Mouse (Mus musculus) embryo, embryonic 9.5 days (tissue): ENCODE results near the gene Lamtor1.
A peak's percentile ranks its signal among the peaks of the same experiment; 100 is the strongest.

ENCODE experiments used
- DNase-seq: peaks from one replicate; pipeline ENCODE4 v3.0.0-alpha.2; 2017; ENCODE audit errors: extremely low spot score

The Lamtor1 gene

DNA sequence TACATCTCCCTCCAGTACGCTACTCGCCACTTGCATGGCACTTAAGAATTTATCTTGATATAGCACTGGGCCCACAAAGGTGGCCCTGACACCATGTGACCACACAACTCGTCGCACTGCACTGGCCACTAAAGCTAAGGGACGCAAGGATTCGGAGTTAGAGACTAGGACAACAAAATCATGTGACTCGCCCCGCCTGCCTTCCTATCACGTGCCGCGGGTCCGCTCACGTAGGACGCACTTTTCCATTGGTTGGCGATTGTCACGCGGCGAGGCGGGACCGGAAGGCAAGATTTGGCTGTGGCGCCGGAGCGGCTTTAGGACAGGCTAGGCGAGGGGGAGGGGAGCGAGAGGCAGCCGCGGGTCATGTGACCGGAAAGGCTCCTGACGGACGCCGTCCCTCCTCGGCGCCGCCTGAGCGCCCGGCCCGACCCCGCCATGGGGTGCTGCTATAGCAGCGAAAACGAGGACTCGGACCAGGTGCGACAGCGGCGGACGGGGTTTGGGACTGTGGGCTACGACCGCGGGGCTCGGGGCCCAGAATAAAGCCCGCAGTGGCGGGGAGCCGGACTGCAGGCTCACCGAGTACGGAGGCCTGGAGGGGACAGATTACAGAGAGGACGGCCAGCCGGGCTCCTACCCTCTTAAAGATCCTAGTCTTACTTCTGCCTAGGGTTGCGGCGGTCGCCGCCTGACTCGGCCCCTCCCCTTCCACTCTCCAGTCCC is at the start of gene Lamtor1:
TSS of gene Lamtor1 (plus strand) at position 344 of the 726 bp plus-strand sequence.
- peak; percentile 99 for DNase-seq

DNA sequence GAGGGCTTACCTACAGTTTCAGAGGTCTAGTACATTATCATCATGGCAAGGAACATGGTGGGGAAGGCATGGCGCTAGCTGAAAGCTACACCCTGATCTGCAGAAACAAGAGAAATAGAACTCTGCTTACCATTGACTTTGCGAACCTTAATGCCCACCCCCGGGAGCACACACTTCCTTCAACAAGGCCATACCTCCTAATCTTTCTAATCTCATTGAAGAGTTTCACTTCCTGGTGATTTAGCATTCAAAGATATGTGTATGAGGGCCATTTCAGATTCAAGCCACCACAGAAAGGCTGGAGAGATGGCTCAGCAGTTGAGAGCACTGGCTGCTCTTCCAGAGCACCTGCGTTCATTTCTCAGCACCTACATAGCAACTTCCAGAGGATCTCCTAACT is 48.6 kb upstream of the Lamtor1 start, which contains the start of gene Folr2:
TSS of gene Folr2 (minus strand) at position 101 of the 400 bp plus-strand sequence.
- no peak for DNase-seq

DNA sequence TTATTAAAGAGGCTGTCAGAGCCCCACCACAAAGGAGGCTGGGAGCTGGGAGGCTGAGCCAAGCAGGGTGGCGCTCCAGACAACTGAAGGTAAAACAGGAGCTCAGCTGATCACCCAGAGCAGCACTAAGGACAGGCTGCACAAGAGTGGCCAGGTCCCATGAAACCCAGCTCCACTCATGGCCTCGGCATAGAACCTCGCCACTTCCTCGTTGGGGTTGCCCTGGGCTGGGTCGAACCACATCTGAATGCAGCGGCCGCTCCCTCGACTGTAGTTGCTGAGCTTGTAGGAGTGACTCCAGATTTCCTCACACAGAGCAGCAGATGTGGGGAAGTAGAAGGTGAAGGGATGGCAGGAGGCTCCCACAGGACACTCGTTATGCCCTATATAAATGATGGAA is 47.3 kb upstream of the Lamtor1 start:
- DNase-seq: no peak

DNA sequence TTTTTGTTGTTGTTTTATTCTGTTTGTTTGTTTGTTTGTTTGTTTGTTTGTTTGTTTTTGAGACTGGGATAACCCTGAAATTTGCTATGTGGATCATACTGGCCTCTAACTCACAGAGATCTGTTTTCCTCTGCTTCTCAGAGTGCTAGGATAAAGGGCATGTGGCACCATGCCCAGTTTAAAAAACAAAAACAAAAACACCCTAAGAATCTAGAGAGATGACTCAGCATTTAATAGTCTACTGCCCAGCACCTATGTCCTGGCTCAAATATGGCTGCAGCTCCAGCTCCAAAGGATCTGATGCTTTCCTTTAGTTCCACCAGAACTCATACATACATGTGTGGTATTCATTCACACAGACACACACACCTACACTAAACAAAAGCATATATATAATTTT is 44.7 kb upstream of the Lamtor1 start:
- no peak for DNase-seq

DNA sequence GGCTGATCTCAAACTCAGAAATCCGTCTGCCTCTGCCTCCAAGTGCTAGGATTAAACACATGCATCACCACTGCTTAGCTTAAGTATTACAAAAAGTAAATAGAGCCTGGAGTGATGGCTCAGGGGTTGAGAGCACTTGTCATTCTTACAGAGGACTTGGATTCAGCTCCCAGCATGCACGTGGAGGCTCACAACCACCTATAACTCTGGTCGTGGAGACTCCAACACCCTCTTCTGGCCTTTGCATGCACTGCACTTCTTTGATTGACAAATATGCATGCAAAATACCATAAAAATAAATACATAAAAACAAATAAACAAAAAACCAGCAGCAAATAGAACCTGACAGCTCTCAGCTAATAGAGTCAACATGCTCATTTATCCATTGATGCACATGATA is 43.4 kb upstream of the Lamtor1 start:
- DNase-seq: no peak

DNA sequence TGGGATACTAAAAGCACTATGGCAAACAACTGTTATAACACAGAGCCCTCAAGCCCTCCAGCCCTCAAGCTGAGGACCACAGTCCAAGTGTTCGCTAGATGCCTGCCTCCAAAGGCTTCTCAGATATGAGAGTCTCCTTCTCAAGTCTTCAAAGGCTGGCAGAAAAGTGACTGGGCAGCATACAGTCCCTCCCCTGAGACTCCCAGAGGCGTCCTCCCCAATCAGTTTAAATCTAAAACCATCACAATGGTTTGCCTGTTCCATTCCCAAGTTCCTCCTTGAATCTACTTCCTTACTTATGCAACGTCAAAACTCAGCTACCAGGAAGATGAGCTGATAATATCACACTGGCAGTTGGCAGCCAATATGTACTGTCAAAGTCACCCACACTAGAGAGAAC is 42.3 kb upstream of the Lamtor1 start, which contains the start of gene Anapc15:
TSS of gene Anapc15 (plus strand) at position 301 of the 400 bp plus-strand sequence.
- no peak for DNase-seq

DNA sequence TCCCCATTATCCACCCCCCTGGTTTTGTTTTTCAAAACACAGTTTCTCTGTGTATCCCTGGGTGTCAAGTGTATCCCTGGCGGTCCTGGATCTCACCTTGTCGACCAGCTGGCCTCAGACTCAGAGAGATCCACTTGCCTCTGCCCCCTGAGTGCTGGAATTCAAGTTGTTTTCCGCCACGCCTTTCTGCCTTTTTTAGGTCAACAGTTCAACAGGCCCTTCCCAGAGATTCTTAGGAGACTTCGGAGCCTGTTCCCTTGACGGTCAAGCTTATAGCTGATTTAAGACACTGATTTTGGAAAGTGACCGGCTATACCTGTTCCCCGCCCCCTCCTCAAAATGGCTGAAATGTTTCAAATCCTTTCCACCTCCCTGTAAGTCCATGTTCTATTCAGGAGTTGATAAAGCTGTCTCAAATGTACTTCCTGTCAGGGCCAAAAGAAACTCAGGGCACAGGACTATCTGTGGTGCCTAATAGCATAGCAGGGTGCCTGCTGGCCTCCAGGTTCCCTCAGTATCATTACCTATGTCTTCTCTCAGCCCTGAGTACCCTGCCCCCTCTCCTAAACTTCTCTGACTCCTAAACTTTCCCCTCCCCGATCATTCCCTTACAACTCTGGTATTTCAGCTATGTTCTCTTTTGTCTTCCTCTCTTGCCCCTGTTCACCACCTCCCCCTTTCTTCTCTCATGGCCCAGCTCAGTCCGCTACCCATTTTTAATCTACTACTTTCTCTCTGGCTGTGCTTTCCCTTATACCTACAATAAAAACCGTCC is 39.0 kb upstream of the Lamtor1 start:
- no peak for DNase-seq

DNA sequence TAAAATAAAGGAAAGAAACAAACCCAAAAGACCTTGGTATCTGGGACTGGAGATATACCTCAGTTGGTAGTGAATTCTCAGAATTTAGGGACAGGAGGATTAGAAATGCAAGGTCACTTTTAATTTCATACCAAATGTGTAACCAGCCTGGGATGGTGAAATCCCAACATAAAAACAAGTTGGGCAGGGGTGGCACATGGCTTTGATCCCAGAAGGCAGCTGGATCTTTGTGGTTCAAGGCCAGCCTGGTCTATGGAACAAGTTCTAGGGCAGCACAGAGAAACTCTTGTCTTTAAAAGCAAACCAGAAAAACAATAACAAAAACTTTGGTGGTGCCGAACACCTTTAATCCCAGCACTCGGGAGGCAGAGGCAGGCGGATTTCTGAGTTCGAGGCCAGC is 38.2 kb upstream of the Lamtor1 start:
- no peak for DNase-seq

DNA sequence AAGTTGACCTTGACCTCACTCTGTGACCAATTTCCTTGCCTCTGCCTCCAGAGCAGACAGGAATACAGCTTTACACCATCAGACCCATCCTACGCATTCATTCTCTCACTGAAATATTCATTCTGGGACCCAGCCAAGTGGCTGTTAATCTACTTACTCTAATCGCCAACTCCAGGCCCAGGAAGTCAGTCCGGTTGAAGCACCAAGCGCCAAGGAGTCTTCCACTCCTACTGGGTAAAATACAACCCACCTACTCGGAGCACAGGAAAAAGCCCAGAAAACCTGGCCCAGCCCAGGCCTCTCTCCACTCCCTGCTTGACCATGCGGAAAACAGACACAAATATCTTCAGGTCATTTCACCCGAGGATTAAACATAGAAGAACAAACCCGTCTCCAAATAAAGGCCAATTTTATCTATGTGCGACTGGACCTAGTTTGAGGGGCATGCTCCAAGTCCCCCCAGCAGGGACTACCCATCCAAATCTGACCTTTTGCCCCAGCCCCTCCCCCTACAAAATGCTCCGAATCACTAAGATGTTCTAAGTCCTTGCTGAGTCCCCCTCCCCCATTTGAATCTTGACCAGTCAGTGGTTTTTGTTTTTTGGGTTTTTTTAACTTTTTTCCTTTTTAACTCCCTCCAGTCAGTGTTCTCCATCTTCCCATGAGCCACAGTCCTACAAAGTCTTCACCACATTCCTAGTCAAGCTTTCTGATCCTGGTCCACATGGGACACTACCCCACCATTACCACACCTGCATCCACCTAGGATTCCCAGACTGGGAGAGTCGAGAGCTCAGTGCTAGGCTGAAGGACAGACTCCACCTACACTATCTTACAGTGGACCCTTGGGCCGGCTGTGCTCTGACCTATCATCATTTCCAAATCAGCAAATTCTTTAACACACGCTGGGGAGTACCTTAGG is 37.2 kb upstream of the Lamtor1 start:
- no peak for DNase-seq

DNA sequence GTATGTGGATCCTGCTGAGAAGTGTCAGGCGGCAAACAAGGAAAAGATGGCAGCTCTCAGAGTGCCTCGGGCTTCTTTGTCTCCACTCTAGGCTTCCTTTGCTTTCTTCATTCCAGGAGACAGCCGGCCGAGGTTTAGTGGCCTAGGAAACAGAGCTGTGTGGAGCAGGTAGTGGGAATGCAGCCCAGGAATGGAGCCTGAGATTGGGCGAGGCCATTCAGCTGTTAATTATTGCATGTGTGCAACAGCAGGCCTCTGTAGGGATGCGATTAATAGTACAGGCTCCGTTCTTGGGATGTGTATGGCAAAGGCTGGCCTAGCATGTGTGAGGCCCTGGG is 36.6 kb upstream of the Lamtor1 start:
- DNase-seq: no peak

DNA sequence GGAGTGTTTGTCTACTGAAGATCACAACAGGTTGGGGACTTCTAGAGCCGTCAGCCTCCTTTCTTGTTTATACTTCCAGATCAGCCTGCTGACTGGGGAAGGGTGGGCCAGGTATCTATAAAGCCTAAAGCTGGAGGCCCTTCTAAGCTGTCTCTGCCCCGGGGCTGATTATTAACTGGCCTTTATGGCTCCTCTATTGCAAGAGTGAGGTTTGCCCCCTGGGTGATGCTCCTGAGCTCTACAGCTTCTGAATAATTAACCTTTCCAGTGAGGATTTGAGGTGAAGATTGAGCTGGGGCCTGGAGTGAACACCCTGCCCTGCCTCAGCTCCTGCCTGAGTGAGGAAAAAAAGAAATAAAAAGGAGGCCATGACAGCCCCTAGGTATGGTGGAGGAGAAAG is 35.1 kb upstream of the Lamtor1 start, which contains the start of gene Folr1:
TSS of gene Folr1 (minus strand) at position 160 of the 400 bp plus-strand sequence.
- no peak for DNase-seq

DNA sequence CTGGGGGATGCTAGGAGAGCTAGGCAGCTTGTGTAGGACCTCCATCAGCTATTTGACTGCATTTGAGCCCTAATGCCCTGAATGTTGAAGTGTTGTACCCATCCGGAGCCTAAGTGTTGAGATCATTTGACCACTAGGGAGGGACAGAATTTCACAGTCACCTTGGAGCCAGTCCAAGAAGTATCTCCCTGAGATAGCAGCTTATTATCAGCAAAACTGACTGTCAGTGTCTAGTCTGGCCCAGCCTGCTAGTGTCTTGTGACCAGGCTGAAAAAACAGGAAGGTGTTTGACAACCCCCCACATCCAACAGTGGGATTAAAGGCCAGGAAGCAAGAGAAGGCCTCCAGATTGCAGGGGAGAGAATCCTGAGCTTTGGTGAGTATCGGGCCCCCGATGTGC is 34.4 kb upstream of the Lamtor1 start:
- DNase-seq: no peak

DNA sequence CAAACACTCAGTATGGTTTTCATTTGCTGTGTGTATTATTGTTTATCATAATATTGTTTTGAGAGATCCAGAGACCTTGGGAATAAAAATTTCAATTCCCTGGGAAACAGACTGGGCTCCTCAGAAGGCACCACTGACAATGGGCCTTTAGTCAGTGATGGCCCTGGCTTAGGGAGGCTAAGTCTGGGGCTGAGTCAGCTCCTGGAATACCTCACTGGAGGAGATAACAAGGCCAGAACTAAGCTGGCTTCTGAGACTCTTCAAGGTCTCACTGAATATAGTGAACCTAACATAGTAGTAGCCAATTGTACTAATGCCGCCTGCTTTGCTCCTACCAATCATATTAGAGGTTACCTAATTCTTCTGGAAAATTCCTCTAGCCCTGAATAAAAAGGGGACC is 29.7 kb upstream of the Lamtor1 start:
- no peak for DNase-seq

DNA sequence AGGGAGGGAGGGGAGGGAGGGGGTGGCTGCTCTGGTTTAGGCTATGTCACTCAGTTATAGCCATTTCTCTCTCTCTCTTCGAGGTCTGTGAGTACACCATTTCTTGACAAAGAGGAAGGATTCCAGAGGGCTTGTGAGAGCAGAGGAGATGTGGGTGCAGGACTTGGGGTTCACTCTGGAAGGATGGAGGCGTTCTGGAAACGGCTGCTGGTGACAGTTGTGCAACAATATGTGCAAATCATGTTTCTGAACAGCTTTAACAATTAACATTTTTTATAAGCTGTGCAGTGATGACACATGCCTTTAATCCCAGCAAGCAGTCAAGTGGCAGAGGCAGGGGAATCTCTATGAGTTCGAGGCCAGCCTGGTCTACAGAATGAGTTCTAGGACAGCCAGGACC is 24.8 kb upstream of the Lamtor1 start:
- DNase-seq: no peak

DNA sequence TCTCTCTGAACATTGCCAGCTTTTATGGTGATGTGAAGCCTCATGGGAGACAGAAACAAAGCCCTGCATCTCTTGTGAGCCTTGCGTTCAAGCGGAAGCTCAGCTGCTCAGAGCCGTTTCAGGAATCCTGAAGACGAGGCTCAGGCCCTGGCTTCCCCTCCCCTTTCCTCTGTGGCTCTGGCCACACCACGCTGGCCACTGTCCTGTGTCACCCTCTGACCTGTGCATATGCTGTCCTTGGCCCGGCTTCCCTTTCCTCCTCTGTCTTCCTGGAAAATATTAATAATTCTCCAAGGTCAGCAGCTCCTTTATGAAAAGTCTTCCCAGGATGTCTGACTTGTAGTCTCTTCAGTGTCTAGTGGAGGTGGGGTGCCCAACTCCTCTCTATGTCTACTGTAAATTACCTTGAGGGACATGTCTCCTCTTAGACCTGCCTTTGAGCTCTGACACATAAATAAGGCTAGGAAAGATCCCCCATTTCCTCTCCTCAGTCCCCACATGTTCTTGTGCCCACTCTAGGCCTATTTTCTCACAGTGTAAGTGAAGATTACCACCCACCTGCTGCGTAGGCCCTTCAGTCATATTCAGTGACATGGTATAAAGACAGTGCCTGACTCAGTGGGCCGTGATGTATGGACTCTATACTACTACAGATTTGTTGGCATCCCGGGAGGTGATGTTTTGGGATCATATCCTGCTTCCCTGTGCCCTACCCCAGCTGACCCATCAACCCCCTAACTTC is 23.1 kb upstream of the Lamtor1 start:
- DNase-seq: no peak

DNA sequence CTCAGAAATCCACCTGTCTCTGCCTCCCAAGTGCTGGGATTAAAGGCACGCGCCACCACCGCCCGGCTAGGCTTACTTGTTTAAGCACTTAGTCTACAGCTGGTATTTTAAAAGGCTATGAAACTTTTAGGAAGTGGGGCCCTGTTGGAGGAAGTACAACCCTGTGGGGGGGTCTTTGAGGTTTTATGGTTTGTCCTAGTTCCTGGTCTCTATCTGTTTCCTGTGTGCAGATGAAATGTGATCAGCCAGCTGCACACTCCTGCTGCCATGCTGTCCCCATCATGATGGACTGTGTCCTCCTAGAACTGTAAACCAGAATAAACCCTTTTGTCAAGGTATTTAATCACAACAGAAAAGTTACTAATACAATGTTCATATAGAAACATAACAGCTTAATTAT is 21.5 kb upstream of the Lamtor1 start:
- DNase-seq: no peak

DNA sequence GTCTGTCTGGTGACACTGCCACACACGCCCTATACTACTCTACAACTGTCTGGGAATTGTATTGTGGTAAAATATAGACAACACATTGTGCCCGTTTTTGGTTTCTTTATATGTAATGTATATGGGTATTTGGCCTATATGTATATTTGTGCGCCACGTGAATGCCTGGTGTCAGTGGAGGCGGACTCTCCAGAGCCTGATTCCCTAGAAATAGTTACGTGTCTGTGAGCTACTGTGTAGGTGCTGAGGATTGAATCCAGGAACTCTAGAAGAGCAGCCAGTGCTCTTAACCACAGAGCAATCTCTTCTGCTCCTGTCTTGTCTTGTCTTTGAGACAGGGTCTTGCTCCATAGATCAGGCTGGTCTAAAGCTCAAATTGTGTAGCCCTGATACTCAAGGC is 19.4 kb upstream of the Lamtor1 start:
- no peak for DNase-seq

DNA sequence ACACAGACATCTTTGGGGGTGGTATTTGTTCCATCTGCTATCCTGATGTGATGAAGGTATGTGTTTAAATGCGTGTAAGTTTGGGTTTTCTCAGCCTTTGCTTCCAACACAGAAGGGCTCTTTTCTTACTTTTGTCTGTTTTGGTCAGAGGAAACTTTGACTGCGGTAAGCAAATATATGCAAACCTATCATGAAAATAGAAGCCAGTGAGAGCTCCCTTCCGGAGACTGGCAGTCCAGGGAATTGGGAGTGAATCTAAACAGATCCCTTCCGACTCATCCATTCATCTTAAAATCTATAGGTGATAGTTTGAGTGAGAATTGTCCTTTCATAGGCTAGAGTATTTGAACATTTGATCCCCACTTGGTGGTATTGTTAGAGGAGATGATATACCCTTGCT is 17.2 kb upstream of the Lamtor1 start:
- no peak for DNase-seq

DNA sequence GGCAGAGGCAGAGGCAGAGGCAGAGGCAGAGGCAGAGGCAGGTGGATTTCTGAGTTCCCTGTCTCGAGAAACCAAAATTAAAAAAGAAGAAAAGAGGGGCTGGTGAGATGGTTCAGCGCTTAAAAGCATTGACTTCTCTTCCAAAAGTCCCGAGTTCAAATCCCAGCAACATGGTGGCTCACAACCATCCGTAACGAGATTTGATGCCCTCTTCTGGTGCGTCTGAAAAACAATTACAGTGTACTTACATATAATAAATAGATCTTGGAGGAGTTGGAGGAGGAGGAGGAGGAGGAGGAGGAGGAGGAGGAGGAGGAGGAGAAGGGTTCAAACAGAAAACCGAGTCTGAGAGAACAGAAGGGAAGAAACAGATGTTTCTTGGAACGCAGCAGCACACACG is 10.0 kb upstream of the Lamtor1 start:
- DNase-seq: no peak

DNA sequence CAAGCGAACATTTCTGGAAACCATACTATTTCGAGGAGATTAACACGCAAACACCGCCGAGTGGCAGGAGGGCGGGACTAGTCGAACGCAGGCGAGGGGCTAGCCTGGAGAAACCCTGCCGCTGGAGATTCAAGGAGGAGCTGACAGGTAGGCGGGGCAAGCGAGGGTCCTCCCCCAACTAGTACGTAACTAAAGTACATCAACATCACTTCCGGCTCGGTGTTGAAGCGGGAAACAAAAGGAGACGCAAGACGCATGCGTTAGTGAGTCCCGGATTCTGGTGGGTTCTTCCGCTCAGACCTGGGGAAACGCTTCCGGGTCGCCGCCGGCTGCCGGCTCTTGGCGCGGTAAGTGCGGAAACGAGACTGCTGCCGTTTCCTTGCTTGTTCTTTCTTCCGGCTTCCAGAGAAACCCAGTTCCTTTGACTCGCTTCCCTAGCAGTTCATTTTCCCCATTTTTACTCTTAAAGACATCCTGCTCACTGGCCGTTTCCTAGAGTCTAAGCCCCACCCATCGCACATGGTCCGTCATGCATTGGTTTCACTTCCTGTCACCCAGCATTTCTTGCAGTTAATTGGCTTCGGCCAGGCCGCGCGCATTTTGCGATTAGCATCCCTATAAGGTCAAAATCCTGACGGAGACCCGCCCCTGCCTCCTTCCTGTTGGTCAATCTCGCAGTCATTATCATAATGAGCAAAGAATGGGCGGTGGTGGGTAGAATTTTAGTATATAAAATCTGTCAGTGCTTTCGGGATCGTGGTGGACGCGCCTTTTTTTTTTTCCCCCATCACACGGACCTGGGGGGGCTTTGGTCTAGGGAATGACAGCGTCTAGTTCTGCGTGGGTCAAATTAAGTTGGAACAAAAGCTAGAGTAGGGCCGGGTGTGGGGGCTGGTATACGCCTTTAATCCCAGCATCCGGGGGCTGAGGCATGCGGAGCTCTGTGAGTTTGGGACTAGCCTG is 9.3 kb upstream of the Lamtor1 start:
- peak; percentile 97 for DNase-seq
